Mouse (Mus musculus): ENCODE data around the gene Krtap3-2. TPM values are rescaled to one million over a fixed set of nuclear protein-coding genes. Genes with fewer than 3 reads are reported as not detected.
"Not testable (repeated sequence)": the region's sequence is repeated elsewhere in the genome, so short reads cannot be mapped to it uniquely, and the experiment has no call there.

Gene Krtap3-2
- total RNA-seq (2015) (not detected in 2 replicates), total RNA-seq (2017) (not detected in 2 replicates)

DNA sequence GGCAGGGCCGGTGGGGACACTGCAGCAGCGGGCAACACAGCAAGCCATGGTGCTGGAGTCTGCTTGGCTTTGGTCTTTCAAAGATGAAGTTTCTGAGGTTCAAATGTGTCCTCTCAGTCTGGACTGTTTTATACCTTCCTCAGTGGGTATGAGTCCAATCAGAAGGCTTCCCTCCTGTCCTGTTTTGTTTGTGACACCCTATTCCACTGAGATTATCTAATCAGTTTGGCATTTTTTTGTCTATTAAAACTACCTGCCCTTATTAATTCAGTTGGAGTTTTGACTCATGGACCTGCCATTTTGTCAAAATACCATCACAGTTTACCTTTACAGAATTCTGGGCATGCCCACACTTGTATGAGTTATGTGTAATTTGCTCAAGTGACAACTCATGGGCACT, at the start of gene Krtap3-2:
Gene Krtap3-2 (minus strand): TSS at position 101 of the 400 bp plus-strand sequence.
- no peak for ATAC-seq (replicated peaks; ENCODE audit: poor library complexity)

DNA sequence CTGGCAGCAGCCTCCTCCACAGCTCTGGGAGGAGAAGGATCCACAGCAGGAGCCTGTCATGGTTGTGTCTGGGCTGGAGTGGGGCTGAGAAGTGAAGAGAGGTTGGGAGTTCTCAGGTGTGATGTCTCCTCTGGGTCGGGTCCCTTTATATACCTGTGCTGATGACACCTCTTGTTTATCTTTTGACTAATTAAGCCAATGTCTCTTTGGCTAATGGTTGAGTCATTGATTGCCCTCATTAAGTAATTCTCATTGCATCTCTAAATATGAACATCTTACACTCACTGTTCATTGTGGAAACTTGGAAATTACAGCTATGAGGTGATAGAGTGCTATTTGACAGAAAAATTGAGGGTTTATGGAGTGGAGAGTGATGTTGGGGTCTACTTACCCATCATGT, 46.6 kb upstream of the Krtap3-2 start, which contains the start of gene Gm11938:
Gene Gm11938 (minus strand): TSS at position 101 of the 400 bp plus-strand sequence.
- ATAC-seq (replicated peaks; ENCODE audit: poor library complexity), result not testable (repeated sequence)

DNA sequence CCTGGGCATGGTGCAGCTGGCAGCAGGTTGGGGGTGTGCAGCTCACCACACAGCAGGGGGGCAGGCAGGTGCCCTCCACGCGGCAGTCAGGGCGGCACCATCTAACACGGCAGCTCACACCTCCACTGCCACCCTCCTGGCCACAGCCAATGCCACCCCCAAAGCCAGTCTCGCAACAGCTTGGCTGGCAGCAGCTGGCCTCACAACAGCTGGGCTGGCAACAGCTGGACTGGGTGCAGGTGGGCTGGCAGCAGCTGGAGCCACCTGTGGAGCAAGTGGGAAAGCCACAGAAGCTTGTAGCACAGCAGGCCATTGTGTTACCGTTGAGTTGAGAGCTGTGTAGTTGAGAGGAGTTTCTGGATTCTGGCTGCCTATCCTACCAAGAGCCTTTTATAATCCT, 41.1 kb upstream of the Krtap3-2 start, which contains the start of gene Krtap9-3:
Gene Krtap9-3 (minus strand): TSS at position 364 of the 400 bp plus-strand sequence.
- ATAC-seq (replicated peaks; ENCODE audit: poor library complexity), result not testable (repeated sequence)

DNA sequence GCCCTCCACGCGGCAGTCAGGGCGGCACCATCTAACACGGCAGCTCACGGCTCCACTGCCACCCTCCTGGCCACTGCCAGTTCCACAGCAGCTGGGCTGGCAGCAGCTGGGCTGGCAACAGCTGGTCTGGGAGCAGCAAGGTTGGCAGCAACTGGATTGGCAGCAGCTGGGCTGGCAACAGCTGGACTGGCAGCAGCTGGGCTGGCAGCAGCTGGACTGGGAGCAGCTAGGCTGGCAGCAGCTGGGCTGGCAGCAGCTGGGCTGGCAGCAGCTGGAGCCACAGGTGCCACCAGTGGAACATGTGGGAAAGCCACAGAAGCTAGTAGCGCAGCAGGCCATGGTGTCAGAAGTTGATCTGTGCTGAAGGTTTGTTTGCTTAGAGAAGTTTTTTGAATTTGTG, 34.3 kb upstream of the Krtap3-2 start, which contains the start of gene Krtap1-3:
Gene Krtap1-3 (minus strand): TSS at position 359 of the 400 bp plus-strand sequence.
- ATAC-seq (replicated peaks; ENCODE audit: poor library complexity), result no peak

DNA sequence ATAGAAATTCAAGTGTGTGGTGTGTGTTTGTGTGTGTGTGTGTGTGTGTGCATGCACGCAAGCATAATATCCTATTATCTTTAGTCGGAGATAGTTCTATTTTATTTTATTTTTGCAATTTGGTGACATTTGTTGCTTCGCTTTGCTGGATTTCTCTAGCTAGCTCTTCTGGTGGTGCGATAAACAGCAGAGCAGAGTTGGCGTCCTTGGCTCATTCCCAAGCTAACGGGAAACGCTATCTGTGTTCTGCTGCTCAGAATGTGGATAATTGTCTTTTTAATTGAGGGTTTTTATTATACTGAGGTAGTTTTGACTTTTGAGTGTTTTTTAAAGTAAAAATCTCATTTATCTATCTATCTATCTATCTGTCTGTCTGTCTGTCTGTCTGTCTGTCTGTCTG, 28.4 kb upstream of the Krtap3-2 start:
- no peak for ATAC-seq (replicated peaks; ENCODE audit: poor library complexity)

DNA sequence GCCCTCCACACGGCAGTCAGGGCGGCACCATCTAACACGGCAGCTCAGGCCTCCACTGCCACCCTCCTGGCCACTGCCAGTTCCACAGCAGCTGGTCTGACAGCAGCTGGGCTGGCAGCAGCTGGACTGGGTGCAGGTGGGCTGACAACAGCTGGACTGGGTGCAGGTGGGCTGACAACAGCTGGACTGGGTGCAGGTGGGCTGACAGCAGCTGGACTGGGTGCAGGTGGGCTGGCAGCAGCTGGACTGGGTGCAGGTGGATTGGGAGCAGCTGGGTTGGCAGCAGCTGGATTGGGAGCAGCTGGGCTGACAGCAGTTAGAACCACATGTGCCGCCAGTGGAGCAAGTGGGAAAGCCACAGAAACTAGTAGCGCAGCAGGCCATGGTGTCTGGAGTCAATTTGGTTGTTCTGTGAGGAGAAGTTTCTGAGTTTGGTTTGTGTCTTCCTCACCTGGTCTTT, 26.6 kb upstream of the Krtap3-2 start, which contains the start of gene Krtap1-4:
Gene Krtap1-4 (minus strand): TSS at position 410 of the 460 bp plus-strand sequence.
- ATAC-seq (replicated peaks; ENCODE audit: poor library complexity), result no peak

DNA sequence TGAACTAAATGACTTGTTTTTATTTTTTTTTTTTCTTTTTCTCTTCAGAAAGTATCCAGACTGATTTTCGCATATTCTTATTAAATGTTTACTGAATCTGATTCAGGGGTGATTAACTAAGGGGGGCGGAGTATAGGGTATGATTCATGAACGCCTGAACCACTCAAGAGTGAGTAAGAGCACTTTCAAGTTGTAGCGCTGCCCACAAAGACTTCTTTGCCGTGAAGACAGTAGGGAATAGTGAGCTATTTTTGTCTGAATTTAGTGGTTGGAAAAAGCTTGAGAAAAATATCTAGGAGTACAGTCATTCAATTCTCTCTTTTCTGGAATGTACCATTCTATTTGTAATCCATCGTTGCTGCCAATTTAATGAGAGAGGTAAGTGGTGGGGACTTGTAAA, 24.9 kb upstream of the Krtap3-2 start:
- no peak for ATAC-seq (replicated peaks; ENCODE audit: poor library complexity)

DNA sequence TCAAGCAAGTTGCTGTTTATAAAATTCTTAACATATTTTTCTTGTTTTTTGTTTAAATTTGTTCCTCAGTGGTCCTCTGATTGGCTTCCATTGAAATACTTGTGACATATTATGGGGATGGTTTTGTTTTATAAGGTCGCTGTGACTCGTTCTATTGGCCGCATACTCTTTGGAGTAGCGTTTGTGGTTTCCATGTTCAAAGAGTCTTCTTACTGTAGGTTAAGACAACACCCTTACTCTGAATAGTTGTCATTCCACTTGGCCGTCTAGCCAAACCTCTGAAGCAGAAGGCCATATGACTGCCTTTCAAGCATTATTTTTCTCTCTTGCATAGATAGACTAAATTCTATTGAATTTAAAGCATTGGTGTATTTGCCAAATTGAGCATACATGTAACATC, 24.4 kb upstream of the Krtap3-2 start:
- no peak for ATAC-seq (replicated peaks; ENCODE audit: poor library complexity)

DNA sequence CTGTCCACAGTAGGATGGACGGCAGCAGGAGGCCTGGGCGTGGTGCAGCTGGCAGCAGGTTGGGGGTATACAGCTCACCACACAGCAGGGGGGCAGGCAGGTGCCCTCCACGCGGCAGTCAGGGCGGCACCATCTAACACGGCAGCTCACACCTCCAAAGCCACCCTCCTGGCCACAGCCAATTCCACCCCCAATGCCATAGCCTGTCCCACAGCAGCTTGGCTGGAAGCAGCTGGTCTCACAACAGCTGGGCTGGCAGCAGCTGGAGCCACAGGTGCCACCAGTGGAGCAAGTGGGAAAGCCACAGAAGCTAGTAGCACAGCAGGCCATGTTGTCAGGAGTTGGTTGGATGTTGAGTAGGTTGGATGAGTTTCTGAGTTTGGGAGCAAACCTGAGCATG, 24.0 kb upstream of the Krtap3-2 start, which contains the start of gene Krtap1-5:
Gene Krtap1-5 (minus strand): TSS at position 381 of the 400 bp plus-strand sequence.
- ATAC-seq (replicated peaks; ENCODE audit: poor library complexity), result no peak

DNA sequence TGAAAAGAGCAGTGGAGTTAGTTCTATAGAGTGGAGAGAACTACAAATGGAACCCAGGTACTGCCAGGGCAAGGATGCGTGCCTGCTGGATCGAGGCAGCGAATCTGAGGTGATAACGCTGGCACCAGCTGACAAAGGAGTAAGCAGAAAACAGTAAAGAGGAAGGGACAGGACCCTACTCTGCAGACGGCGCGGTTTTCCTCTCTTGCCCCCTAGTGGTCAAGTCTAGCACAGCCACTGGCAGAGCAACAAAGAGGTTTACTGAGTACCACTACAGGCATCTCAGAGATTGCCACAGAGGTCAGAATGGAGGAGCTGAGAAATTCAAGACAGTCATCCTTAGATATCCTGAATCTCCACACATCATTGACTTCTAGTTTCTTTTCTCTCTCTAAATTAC, 17.5 kb upstream of the Krtap3-2 start:
- peak; percentile 92 for ATAC-seq (replicated peaks; ENCODE audit: poor library complexity)

DNA sequence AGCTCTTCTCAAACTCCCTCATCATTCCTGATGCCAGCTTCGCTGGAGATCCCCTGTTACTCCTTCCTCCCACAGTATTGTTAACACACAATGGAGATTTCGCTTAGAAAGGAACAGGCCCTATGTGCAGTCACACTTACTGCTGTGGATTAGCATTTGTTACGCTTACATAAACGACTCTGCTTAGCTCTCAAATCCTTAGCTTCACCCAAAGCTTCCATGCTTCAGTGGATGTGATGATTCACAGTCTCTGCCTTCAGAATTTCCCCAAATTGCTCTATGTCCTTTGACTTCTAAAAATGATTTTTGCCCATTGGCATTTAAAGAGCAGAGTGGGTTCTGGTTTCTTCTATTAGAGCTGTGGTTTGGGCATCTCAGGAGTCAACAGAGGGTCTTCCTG, 16.5 kb upstream of the Krtap3-2 start:
- no peak for ATAC-seq (replicated peaks; ENCODE audit: poor library complexity)

DNA sequence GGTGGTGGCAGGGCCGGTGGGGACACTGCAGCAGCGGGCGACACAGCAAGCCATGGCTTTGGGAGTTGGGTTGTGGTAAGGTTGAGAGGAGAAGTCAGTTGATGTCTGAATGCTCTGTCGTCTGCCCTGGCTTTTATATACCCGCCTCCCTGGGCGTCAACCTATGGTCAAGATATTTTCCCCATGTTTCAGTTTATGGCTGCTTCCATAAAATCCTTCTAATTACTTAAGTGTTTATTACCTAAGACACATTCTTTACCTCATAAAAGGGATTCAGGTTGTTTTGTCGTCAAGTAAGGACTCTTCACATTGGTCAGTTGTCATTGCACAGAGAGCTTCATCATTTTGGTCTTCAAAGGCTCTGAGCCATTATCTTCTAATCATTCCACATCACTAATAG, 9.9 kb upstream of the Krtap3-2 start, which contains the start of gene Krtap3-1:
Gene Krtap3-1 (minus strand): TSS at position 101 of the 400 bp plus-strand sequence.
- ATAC-seq (replicated peaks; ENCODE audit: poor library complexity), result no peak

DNA sequence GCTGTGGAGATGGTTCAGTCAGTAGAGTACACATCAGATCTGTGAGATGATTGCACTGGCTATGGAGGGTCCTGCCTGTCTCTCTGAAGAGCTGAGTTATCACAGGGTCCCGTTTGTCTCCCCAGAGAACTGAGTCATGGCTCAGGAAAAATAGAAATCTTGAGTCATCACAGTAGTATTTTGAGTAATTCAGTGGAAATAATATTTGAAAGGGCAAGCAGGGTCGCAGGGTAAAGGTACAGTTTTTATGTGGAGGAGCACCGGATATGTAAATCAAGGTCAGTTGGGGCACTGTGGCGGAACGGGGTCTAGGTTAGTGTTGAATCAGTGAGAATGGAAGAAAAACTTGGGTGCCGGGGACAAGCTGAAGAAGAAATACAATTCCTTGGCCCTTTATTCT, 5.9 kb upstream of the Krtap3-2 start:
- ATAC-seq (replicated peaks; ENCODE audit: poor library complexity), result no peak

DNA sequence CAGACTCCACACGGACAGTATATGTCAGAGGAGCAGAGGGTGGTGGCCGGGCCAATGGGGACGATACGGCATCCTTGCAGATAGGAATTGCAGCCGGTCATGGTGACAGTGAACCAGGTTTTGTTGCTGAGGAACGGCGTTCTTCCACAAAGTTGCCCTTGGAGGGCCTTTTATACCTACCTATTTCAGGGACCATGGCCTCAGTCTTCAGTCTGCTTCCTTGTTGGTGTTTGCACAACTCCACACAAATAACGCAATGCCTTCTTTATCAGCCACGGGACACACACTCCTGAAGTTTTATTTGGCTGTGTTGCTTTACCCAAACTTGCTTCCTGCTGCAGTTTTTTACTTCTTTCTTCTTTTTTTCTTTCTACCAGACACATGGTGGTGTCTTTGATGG, 2.7 kb upstream of the Krtap3-2 start, which contains the start of gene Gm11939:
Gene Gm11939 (minus strand): TSS at position 101 of the 400 bp plus-strand sequence.
- ATAC-seq (replicated peaks; ENCODE audit: poor library complexity), result no peak

DNA sequence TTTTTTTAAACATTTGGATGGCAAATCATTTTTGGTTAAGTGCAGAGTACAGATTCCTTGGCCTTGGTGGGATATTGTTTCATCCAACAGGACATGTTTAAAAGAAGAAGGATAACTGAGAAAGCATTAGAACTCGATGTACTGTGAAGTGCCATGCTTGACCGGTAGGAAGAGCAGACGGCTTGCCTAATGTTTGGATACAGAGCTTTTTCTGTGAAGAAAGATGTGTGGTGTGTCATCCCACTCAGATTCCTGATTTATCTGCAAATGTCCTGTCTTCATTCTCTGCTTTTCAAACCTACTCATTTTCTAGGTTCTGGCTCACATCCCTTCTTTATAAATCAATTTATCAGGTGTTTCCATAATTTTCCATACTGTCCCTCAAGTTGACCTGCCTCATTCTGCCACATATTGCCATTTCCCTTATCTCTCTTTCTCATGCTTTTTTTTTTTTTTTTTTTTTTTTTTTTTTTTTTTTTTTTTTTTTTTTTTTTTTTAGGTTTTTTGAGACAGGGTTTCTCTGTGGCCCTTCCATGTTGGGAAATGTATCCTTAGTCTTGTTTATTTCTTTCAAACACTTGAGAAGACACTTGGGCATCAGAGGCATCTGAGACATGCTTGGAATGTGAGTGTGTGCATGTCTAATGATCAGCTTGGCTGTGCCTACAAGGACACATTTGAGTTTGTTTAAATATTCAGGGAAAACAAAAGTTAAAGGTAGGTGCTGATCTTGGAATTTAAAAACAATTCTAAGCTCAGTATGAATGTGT, 1.5 kb upstream of the Krtap3-2 start:
- no peak for ATAC-seq (replicated peaks; ENCODE audit: poor library complexity)

DNA sequence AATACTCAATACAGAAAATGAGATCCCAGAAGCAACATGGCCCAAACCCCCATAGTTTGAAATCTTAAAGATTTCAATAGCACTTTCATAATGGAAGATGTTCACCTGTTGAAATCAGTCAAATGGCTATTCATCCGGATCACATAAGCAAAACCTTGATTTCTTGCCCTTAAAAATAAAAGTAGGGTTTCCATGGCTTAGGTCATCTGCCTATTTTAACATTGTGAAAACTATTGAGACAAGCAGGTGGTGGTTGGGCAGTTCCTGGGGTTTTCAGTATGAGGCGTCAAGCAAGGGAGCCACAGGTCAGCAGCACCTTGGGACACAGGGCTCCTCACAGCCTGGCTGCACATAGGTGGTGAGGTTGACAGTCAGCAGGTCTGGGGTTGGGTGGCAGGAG, 458 bp downstream of the Krtap3-2 start:
- no peak for ATAC-seq (replicated peaks; ENCODE audit: poor library complexity)

DNA sequence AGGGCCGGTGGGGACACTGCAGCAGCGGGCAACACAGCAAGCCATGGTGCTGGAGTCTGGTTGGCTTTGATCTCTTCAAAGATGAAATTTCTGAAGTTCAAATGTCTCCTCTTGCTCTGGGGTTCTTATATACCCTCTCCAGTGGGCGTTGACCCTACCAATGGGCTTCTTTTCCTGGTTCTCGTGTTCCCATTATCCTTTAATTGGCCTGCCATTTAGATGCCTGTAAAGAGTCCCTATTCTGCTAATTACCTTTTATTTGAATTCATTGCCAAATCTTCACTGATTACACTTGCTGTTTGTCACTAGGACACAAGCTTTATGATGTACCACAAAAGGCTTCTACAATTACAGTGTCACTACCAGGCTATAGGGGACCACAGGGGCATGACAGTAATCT, 5.9 kb downstream of the Krtap3-2 start, which contains the start of gene Krtap3-3:
Gene Krtap3-3 (minus strand): TSS at position 101 of the 400 bp plus-strand sequence.
- ATAC-seq (replicated peaks; ENCODE audit: poor library complexity), result no peak

DNA sequence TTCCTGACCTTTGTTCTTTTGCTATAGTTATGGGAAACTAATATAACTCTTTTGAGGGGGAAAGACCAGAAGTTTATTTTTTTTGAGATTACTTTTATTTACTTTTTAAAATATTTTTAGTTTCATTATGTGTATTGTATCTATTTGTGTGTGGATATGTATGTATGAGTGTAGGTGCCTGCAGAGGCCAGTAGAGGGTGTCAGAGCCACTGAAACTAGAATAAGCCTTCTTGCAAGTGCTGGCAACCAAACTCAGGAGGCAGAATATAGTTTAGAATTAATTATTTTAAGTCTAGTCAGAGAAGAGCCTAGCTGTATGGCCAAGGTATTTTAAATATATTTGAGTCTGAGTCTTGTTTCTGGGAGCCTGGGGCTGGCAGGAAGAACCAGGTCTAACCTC, 8.8 kb downstream of the Krtap3-2 start:
- ATAC-seq (replicated peaks; ENCODE audit: poor library complexity), result no peak

DNA sequence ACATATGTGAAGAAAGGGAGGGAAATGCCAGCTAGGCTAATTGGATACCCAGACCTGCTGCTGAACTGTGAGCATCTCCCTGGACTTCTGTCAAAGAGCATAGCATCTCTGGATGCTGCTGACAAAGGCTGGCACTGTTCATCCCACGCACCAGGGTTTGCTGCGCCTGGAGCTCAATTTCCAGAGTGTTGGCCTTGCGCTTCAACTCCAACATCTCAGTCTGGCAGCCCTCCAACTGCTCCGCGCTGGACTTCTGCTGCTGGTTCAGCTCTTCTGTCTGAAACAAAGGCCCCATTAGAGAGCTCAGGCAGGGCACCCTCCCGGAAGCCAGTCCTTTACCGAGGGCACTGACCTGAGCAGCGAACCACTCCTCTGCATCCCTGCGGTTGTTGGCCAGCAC, 16.9 kb downstream of the Krtap3-2 start:
- no peak for ATAC-seq (replicated peaks; ENCODE audit: poor library complexity)

DNA sequence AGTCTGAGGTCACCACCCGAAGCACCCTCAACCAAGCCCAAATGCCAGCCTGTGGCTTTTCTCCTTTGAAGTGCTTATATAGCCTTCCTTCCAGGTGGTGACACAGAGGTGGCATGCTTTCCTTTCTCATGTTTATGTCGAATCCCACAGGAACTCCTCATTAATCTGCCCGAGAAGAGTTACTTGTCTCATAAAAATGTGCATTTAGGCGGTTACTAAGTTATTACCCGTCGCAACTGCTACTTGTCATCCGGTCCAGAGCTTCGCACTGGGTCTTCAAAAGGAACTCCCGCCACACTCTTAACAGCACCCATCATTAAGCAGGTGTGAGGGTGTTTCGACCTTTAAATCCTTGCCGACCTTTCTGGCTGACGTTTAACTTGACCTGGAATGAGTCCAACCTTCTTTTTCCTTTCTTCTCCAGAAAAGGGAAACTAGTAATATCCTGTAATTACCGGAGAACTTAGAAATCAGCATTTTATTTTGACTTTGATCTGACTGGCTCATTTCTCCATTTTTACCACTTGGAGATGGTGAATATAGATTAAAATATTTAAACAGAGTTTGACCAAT, 35.3 kb downstream of the Krtap3-2 start, which contains the start of gene Krt39:
Gene Krt39 (minus strand): TSS at position 51 of the 573 bp plus-strand sequence.
- no peak for ATAC-seq (replicated peaks; ENCODE audit: poor library complexity)

DNA sequence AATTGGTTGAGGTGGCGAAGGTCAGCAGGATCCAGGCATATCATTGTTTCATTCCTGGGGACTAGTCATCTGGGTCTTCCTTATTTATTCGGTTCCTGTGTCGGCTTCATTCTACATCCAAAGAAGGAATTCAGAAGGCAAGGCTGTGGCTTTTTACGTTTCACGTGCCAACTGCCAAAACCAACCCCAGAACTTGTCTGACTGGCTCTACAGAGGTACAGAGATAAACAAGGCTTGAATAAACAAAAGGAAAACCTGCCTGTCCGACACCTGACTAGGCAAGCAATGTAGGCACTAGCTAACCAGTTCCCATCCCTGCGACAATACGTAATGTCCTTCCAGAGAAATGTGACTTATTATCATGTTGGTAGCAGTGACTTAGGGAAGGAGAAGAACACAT, 42.6 kb downstream of the Krtap3-2 start:
- no peak for ATAC-seq (replicated peaks; ENCODE audit: poor library complexity)
